Mouse (Mus musculus) C2C12 (cell line): ENCODE data around the gene Rnf123. TPM values are rescaled to one million over a fixed set of nuclear protein-coding genes. Genes with fewer than 3 reads are reported as not detected.

Experiments
- H3K27me3 ChIP-seq: one replicate; pipeline ENCODE4 v1.6.1; 2011; ENCODE audit not compliant: control insufficient read depth, insufficient read depth, insufficient read length
- H3K36me3 ChIP-seq: one replicate; pipeline ENCODE4 v1.6.1; 2011; ENCODE audit not compliant: control insufficient read depth, insufficient read depth
- H3K4me3 ChIP-seq: one replicate; pipeline ENCODE4 v1.5.1; 2011; ENCODE audit warnings: mild to moderate bottlenecking, control low read depth; ENCODE audit not compliant: poor library complexity, insufficient read depth, severe bottlenecking
- H3K79me2 ChIP-seq: one replicate; pipeline ENCODE4 v1.6.1; 2011; ENCODE audit not compliant: control insufficient read depth, insufficient read depth
- H3K79me3 ChIP-seq: one replicate; pipeline ENCODE4 v1.6.1; 2011; ENCODE audit warnings: low read depth, control low read depth
- H3ac ChIP-seq: one replicate; pipeline ENCODE3; 2011; ENCODE audit warnings: low read depth; ENCODE audit not compliant: control insufficient read depth, insufficient read length
- CEBPB ChIP-seq: IDR thresholded peaks from one replicate; pipeline ENCODE4 v1.6.1; 2011; ENCODE audit warnings: low read depth, mild to moderate bottlenecking, control low read depth, moderate library complexity
- CTCF ChIP-seq: IDR thresholded peaks from one replicate; pipeline ENCODE4 v1.5.1; 2011; ENCODE audit not compliant: control insufficient read depth, insufficient read depth, insufficient read length
- FOSL1 ChIP-seq: IDR thresholded peaks from one replicate; pipeline ENCODE4 v1.8.0; 2011; ENCODE audit warnings: mild to moderate bottlenecking, low read length; ENCODE audit not compliant: poor library complexity, insufficient read depth, severe bottlenecking
- MAX ChIP-seq: IDR thresholded peaks from one replicate; pipeline ENCODE4 v1.6.1; 2011; ENCODE audit warnings: mild to moderate bottlenecking, control low read depth
- MYOD1 ChIP-seq: IDR thresholded peaks from one replicate; pipeline ENCODE4 v1.6.1; 2011; ENCODE audit warnings: low read depth; ENCODE audit not compliant: control insufficient read depth, insufficient read length
- MYOG ChIP-seq: IDR thresholded peaks from one replicate; pipeline ENCODE4 v1.6.1; 2011; ENCODE audit not compliant: control insufficient read depth, insufficient read length; ENCODE audit errors: extremely low read depth
- USF1 ChIP-seq: IDR thresholded peaks from one replicate; pipeline ENCODE4 v1.6.1; 2011; ENCODE audit warnings: low read depth, mild to moderate bottlenecking, control low read depth, moderate library complexity
- polyA plus RNA-seq: library from polyadenylated mRNA; unstranded; fragments of >200 nt; fragmentation: generic; extraction: Trizol; gene quantifications from one replicate; pipeline ENCODE4 v1.2.1, GENCODE M21; 2012; ENCODE audit warnings: missing spikeins

Rnf123 gene
- polyA plus RNA-seq, 1 experiment, result 15.4 TPM

- TF ChIP-seq CEBPB (no peak), USF1 (no peak), FOSL1 (no peak), CTCF (no peak), MYOG (no peak), MYOD1 (no peak), MAX (no peak)
- Histone ChIP-seq H3K27me3 (no peaks in the 10 kb centered on the region), H3K4me3 (no peak overlapping the region), H3K36me3 (no peaks in the 10 kb centered on the region), H3K79me2 (no peaks in the 10 kb centered on the region), H3ac (no peak overlapping the region), H3K79me3 (no peaks in the 10 kb centered on the region)
These were observed 11.3 kb downstream of the Rnf123 start for GRCm38 (mm10) chr9:108071801-108072200.

- no peaks in the 10 kb centered on the region for H3K27me3 ChIP-seq
- H3K79me3 ChIP-seq, result no peaks in the 10 kb centered on the region
- H3ac ChIP-seq, result no peak overlapping the region
- TF ChIP-seq CEBPB, result no peak
- no peak for TF ChIP-seq CTCF
- TF ChIP-seq MYOG, result no peak
- TF ChIP-seq USF1, result no peak
- no peak for TF ChIP-seq FOSL1
- no peak for TF ChIP-seq MAX
- TF ChIP-seq MYOD1, result no peak
- H3K36me3 ChIP-seq, result no peaks in the 10 kb centered on the region
- H3K79me2 ChIP-seq, result no peaks in the 10 kb centered on the region
- no peak overlapping the region for H3K4me3 ChIP-seq
These were observed 13.6 kb downstream of the Rnf123 start for GRCm38 (mm10) chr9:108069529-108069928.

- Histone ChIP-seq H3K79me2 (no peaks in the 10 kb centered on the region), H3ac (no peak overlapping the region), H3K4me3 (no peak overlapping the region), H3K27me3 (no peaks in the 10 kb centered on the region), H3K36me3 (no peaks in the 10 kb centered on the region), H3K79me3 (no peaks in the 10 kb centered on the region)
- TF ChIP-seq CTCF (no peak), CEBPB (no peak), MYOG (no peak)
These were observed 14.1 kb downstream of the Rnf123 start for GRCm38 (mm10) chr9:108069007-108069406.

GRCm38 (mm10) chr9:108067900-108068299 lies 15.2 kb downstream of the Rnf123 start:
- no peaks in the 10 kb centered on the region for H3K79me2 ChIP-seq
- no peak for TF ChIP-seq MYOG
- no peak for TF ChIP-seq MAX
- TF ChIP-seq MYOD1, result no peak
- no peak for TF ChIP-seq CEBPB
- TF ChIP-seq CTCF, result peak; percentile 69
- no peak for TF ChIP-seq USF1
- H3K27me3 ChIP-seq, result no peaks in the 10 kb centered on the region
- no peak overlapping the region for H3ac ChIP-seq
- H3K4me3 ChIP-seq, result no peak overlapping the region
- no peaks in the 10 kb centered on the region for H3K79me3 ChIP-seq
- no peaks in the 10 kb centered on the region for H3K36me3 ChIP-seq

GRCm38 (mm10) chr9:108067199-108067598 lies 15.9 kb downstream of the Rnf123 start:
- no peak overlapping the region for H3ac ChIP-seq
- no peak for TF ChIP-seq MAX
- TF ChIP-seq CTCF, result no peak
- TF ChIP-seq FOSL1, result no peak
- TF ChIP-seq USF1, result no peak
- no peak for TF ChIP-seq MYOD1
- TF ChIP-seq CEBPB, result no peak
- no peak for TF ChIP-seq MYOG
- no peaks in the 10 kb centered on the region for H3K27me3 ChIP-seq
- H3K79me2 ChIP-seq, result no peaks in the 10 kb centered on the region
- H3K36me3 ChIP-seq, result no peaks in the 10 kb centered on the region
- H3K4me3 ChIP-seq, result no peak overlapping the region
- H3K79me3 ChIP-seq, result no peaks in the 10 kb centered on the region

GRCm38 (mm10) chr9:108065491-108066011 lies 17.6 kb downstream of the Rnf123 start:
- TF ChIP-seq FOSL1 (no peak), MYOD1 (no peak), CEBPB (no peak), USF1 (no peak), CTCF (peak; percentile 33), MYOG (no peak), MAX (no peak)
- Histone ChIP-seq H3K4me3 (no peak overlapping the region), H3K79me2 (no peaks in the 10 kb centered on the region), H3K79me3 (no peaks in the 10 kb centered on the region), H3K36me3 (no peaks in the 10 kb centered on the region), H3K27me3 (no peaks in the 10 kb centered on the region), H3ac (no peak overlapping the region)
